Mouse (Mus musculus) layer of hippocampus, postnatal 10 days (tissue): ENCODE measurements at regions not wholly inside any gene's neighbourhood (a gene's known extent, or its start where the extent isn't known, plus 50 kb on each side); places are given as distances from the start of the nearest gene placed in this dataset.
"Not testable (repeated sequence)": the region's sequence is repeated elsewhere in the genome, so short reads cannot be mapped to it uniquely, and the experiment has no call there.

Experiments
- DNase-seq, 2 experiments: peaks; one replicate each; pipeline ENCODE4 v3.0.0; 2021; ENCODE audit warnings: low spot score in 2 of 2

DNA sequence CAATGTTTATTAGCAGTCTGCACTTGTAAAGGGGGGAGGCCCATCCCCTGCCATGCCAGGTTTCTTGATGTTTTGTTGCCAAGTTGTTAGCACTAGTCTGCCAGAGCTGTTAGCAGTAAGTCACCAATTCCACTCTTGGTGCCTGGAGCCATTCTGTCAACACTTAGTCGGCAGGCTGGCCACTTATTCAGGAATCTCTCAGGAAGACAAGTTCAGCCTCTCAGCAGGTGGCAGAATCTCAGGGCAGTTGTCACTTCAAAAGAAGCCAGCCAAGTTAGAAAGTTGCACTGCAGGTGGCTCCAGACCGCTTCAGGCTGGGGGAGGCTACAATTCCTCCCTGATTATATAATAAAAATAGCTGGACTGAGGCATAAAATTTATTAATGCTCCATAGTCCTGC lies 424.2 kb downstream of the Cdh10 start:
- DNase-seq, result not testable (repeated sequence)

DNA sequence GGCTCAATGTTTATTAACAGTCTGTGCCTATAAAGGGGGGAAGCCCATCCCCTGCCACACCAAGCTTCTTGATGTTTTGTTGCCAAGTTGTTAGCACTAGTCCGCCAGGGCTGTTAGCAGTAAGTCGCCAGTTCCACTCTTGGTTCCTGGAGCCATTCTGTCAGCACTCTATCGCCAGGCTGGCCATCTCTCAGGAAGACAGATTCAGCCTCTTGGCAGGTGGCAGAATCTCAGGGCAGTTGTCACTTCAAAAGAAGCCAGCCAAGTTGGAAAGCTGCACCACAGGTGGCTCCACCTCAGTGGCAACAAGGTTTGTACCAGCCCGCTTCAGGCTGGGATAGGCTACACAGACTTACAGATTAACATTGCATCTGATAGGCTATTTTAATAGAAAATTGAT lies 428.7 kb downstream of the Cdh10 start:
- no peak for DNase-seq

DNA sequence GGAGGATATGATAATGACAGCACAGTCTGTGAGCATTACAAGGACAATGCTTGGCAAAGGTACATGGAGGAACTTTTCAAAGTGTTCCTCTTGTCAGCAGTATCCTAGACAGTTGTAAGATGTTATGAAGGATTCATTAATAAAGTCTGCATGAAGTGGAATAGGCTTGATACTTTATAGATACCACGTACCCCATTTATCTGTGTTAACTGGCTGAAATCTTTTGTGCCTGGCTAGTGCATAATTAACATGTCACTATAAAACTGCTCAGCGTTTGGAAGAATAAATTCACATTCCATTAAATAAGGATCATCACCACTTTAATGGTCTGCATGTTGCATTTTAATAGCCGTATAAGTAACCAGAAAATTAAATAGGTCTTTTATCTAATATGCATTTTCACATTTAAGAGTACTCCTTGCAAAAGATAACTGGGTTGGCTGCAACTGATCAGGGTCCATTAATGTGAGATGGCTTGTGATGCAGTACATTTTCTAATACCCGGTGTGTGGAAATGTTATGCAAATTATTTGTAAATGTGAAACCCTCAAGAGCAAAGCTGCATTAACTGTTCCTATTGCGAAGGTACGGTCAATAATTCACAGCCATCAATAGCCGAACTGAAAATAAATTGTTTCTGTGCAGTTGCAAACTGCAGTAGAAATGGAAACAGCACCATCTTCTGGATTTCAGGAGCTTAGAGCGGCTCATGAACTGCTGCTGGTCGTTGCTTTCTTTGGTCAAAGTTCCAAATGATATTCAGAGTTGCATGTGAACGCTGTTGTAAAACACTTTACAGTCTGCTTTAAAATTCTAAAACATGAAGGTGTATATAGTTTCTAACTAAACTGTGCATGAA lies 457.4 kb downstream of the Cdh10 start:
- peak; percentile 21 to 33 for DNase-seq

DNA sequence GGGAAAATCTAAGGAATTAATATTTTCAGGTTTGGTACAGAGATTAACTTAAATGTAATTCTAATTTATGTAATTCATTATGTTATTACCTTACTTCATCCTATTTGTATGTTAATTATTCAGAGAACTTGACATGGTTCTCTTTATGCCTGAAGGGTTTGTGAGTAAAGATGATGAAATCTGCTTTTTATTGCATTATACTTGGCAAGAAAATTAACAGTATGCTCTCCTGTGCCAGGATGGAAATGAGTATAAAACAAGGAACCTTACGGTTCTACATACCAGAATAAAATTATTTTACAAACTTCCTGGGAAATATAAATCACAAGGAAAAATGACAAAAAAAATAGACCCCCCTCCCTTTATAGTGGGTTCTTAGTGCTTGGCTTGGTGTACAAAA lies 497.6 kb downstream of the Cdh10 start:
- DNase-seq, result no peak

DNA sequence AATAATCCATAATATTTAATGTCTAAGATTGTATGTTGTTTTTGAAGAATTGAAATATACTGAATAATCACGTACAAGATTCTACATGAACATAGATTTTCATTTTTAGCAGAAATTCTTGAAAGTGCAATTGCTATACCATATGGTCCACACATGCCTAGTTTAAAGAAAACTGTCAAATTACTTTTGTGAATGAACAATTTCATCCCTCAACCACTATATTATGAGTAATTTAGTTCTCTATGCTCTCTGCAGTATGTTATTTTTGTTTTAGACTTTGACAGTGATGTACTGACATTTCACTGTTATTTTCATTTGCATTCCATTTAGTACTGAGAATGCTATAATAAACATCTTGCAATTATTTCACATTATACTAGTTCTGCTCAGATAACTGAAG lies 537.6 kb downstream of the Cdh10 start:
- DNase-seq, result no peak

DNA sequence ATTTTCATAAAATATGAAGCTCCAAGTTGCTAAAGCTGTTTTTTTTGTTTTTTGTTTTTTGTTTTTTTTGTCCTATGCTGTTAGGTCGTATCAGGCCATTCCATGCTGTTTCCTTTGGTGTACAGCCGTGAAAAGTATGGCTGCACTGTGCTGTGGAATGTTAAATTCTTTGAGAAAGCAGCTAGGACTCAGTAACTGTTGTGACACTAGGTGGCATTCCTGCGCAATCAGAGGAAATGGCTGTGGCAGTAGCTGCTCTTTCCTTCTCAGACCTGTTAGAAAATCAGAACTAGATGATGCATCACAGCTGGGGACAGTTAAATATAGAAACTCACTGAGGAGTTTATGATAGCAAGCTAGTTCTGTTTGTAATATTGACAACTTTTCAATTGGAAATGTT lies 541.9 kb downstream of the Cdh10 start:
- peak; percentile 22 to 40 for DNase-seq

DNA sequence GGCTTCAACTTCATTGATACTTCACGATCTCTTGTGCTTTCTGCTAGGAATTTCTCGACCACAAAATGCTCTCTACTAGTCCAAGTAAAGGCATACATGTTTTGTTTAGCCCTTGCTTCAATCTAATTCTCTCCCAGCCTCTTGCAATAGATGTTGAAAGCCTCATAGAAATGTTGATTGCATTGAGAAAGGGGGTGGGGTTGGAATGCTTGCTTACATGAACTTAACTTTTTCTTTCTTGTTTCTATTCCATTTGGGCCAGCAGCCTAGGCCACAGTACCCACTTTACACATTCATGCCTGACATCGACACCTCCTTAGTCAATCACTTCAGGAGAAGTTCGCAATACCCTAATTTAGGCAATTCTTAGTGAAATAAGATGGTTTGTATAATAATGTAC lies 571.2 kb downstream of the Cdh10 start:
- no peak for DNase-seq

DNA sequence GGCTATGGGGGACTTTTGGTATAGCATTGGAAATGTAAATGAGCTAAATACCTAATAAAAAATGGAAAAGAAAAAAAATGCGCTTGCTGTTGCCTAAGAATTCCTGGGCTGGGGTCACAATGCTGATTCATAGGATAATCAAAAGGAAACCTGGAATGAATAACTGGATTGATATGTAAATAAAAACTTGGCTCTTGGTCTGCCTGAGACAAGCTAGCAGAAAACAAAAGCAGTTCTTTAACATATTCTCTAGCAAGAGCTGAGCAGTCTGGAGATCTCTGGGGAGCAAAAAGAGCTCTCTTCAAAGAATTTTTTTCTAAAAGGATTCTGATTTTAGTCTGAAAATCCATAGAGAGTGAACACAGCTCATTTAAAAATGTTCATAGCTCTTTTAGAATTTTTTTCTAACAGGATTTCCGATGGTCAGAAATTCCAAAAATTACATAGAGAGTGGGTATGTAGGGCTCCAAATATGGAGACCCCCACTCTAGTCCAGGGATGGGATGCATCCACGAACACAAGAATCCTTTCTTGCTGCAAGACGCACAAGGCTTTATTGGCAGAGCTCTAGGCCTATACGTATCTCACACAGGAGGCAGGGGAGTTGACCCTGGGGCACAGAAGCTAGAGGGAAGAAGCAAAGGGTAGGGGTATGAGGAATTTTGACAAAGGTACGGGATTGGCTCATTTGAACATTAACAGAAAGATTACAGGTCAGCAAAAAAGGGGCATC lies 572.7 kb downstream of the Cdh10 start:
- DNase-seq, result no peak

DNA sequence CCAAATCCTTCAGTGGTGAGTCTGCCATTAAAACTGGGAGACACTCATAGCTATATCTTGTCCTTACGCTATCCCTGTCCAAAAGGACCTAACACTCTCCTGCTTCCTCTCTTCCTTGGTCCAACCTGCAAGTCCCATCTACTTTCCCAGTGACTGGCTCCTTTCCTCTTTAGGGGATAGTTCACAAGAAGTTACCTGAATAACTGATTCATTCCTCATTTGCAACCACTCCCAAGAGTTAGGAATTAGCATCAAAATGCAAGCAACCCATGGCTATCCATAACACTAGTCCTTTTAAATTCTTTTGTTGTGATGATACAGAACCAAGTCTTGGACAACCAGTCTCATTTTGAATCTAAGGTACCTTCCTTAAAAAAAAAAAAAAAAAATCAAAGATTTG lies 576.9 kb downstream of the Cdh10 start:
- DNase-seq, result no peak
